ENCODE assay signal across 16 mouse cellular contexts in genomic region chr7:87367834-87368233, GRCm38 (mm10).
"Had no signal": no experiment of that assay in that cellular context is flagged by ENCODE, and none has a peak within 500 bp of the region (broad histone marks: within the 10 kb centered on the region; RNA-seq: fewer than 3 reads in every experiment).

No protein-coding gene starts in this region.

- H3K36me3 ChIP-seq: neural tube, embryonic 13.5 days; neural tube, embryonic 15.5 days; stomach, embryonic 15.5 days had no signal

- H3K4me3 ChIP-seq: neural tube, embryonic 13.5 days; neural tube, embryonic 15.5 days; stomach, embryonic 15.5 days had no signal

- H3K27me3 ChIP-seq: neural tube, embryonic 13.5 days; neural tube, embryonic 15.5 days; stomach, embryonic 15.5 days had no signal

- DNase-seq: retina, postnatal 1 day; right cerebral cortex, adult 18-20 months; right cerebral cortex, postnatal 14 days; right cerebral cortex, postnatal 25 days; right cerebral cortex, postnatal 4 days; spleen, adult 18-20 months; thymus, adult 18-20 months; thymus, adult 2 months; thymus, postnatal 14 days; thymus, postnatal 25 days; thymus, postnatal 36 days; thymus, postnatal 4 days had no signal

- H3K9ac ChIP-seq: neural tube, embryonic 13.5 days; neural tube, embryonic 15.5 days; stomach, embryonic 15.5 days had no signal

- H3K4me1 ChIP-seq: neural tube, embryonic 13.5 days; neural tube, embryonic 15.5 days; stomach, embryonic 15.5 days had no signal

- H3K27ac ChIP-seq: neural tube, embryonic 13.5 days; neural tube, embryonic 15.5 days; stomach, embryonic 15.5 days; stomach, postnatal 0 days had no signal

- H3K4me2 ChIP-seq: neural tube, embryonic 13.5 days; neural tube, embryonic 15.5 days; stomach, embryonic 15.5 days had no signal

- H3K9me3 ChIP-seq: neural tube, embryonic 13.5 days; neural tube, embryonic 15.5 days; stomach, embryonic 15.5 days had no signal
